Mouse (Mus musculus) midbrain, embryonic 11.5 days (tissue): ENCODE data around the gene Tectb. TPM values are rescaled to one million over a fixed set of nuclear protein-coding genes. Genes with fewer than 3 reads are reported as not detected.

ENCODE experiments used
- ATAC-seq: fragments of 200-750 bp; cut with Nextera tagmentation; 2 replicates; pipeline ENCODE4 v1.8.0; 2017; ENCODE audit warnings: moderate TSS enrichment, moderate library complexity; ENCODE audit not compliant: low FRiP score
- DNase-seq: peaks from one replicate; pipeline ENCODE4 v3.0.0; 2015; ENCODE audit warnings: low spot score; ENCODE audit errors: missing footprints
- H3K27ac ChIP-seq: fragments of 300-500 bp; sonication (generic); 2 replicates; pipeline ENCODE4 v1.5.1; 2014; ENCODE audit warnings: low read depth, low read length
- H3K27me3 ChIP-seq: fragments of 300-500 bp; sonication (generic); 2 replicates; pipeline ENCODE4 v1.6.1; 2014; ENCODE audit warnings: mild to moderate bottlenecking, low read length, moderate library complexity, mixed read lengths; ENCODE audit not compliant: control insufficient read depth, insufficient read depth
- H3K36me3 ChIP-seq: fragments of 300-500 bp; sonication (generic); 2 replicates; pipeline ENCODE4 v1.6.1; 2014; ENCODE audit warnings: mild to moderate bottlenecking, low read length, moderate library complexity, mixed read lengths; ENCODE audit not compliant: control insufficient read depth, insufficient read depth
- H3K4me1 ChIP-seq: fragments of 300-500 bp; sonication (generic); 2 replicates; pipeline ENCODE4 v1.6.1; 2014; ENCODE audit warnings: low read length; ENCODE audit not compliant: control insufficient read depth, insufficient read depth
- H3K4me2 ChIP-seq: fragments of 300-500 bp; sonication (generic); 2 replicates; pipeline ENCODE4 v1.6.1; 2014; ENCODE audit warnings: mild to moderate bottlenecking, moderate library complexity
- H3K4me3 ChIP-seq: fragments of 300-500 bp; sonication (generic); 2 replicates; pipeline ENCODE4 v1.5.1; 2014; ENCODE audit warnings: low read depth, low read length
- H3K9ac ChIP-seq: fragments of 300-500 bp; sonication (generic); 2 replicates; pipeline ENCODE4 v1.6.1; 2014; ENCODE audit warnings: low read length
- H3K9me3 ChIP-seq: fragments of 300-500 bp; sonication (generic); 2 replicates; pipeline ENCODE4 v1.6.1; 2016; ENCODE audit warnings: low read length; ENCODE audit not compliant: control insufficient read depth
- WGBS: fragments of 180-500 bp; shearing (Covaris S2); extraction: QIAGEN DNeasy Blood & Tissue Kit; methylation state at CpG from one replicate; pipeline ENCODE4 v1.1.7; 2014; 5-methylcytosine and 5-hydroxymethylcytosine counted together
- microRNA-seq: library from miRNA; unstranded; fragments of <30 nt; microRNA quantifications from one replicate; pipeline ENCODE4, GENCODE M21; 2017
- polyA plus RNA-seq: library from polyadenylated mRNA; unstranded; fragments of >200 nt; fragmentation: Nextera tagmentation; extraction: Ambion mirVana; gene quantifications from 2 replicates; pipeline ENCODE4 v1.2.1, GENCODE M21; 2014

Gene Tectb
- polyA plus RNA-seq, 1 experiment from 2014 or later = 0.05 TPM

GRCm38 (mm10) chr19:55241186-55241645 lies 60.7 kb downstream of the Tectb start, which contains the start of gene Gucy2g:
TSS of gene Gucy2g (minus strand) at chr19:55241236.
- WGBS = 79% methylated on average over 6 of the region's 6 CpGs

DNA sequence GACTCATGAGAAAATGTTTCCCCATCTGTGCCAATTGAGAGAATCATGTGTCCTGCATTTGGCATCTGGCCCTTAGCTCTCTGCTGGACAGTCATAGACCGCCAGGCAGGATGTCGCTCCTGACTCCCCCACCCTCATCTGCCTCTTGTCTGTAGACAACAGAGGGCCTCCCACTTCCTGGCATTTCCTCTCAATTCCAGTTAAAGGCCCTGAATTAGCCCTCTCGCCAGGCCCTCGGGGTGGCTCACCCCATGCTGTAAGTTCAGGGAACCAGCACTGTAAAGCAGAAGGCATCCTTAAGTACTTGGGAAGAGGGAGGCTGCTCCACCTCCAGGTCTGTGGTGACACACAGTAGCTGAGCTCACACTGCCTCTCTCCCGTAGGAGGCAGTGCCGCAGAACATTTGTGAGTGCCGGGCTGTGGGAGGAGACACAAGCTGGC lies 64.3 kb downstream of the Tectb start:
- H3K4me1 ChIP-seq = no peaks in the 10 kb centered on the region
- no peaks in the 10 kb centered on the region for H3K27me3 ChIP-seq
- no peaks in the 10 kb centered on the region for H3K36me3 ChIP-seq
- DNase-seq = no peak
- H3K9me3 ChIP-seq = no peaks in the 10 kb centered on the region
- no peak overlapping the region for H3K9ac ChIP-seq
- H3K27ac ChIP-seq = no peak overlapping the region
- H3K4me2 ChIP-seq = no peak overlapping the region
- no peak overlapping the region for H3K4me3 ChIP-seq
- 30% methylated on average over 7 of the region's 7 CpGs for WGBS
- no peak for ATAC-seq

More at GRCm38 (mm10) chr19:55241186-55241645, 60.7 kb downstream of the Tectb start, which contains the start of gene Gucy2g:
- ATAC-seq (no peak), DNase-seq (no peak)
- no peaks in the 10 kb centered on the region for H3K4me1 ChIP-seq
- H3K36me3 ChIP-seq = no peaks in the 10 kb centered on the region
- no peaks in the 10 kb centered on the region for H3K9me3 ChIP-seq
- H3K4me2 ChIP-seq = no peak within 1 kb of the TSS
- no peak within 1 kb of the TSS for H3K9ac ChIP-seq
- H3K4me3 ChIP-seq = no peak within 1 kb of the TSS
- H3K27me3 ChIP-seq = no peaks in the 10 kb centered on the region
- H3K27ac ChIP-seq = no peak within 1 kb of the TSS

Small RNA genes within 50 kb of the gene (microRNA-seq; reads per million reads assigned to microRNA genes)
- 4.0 reads per million, percentile 18 among the genes with 10 or more reads in this experiment for gene Mir6715

Other genes starting within 250 kb of the Tectb start
- gene Gpam, start 53.5 kb upstream of the Tectb start, polyA plus RNA-seq = 23.6 and 27.1 TPM in 2 replicates
- gene Gucy2g, start 60.5 kb downstream of the Tectb start, polyA plus RNA-seq = not detected in 2 replicates
- gene Acsl5, start 71.2 kb downstream of the Tectb start, polyA plus RNA-seq = 17.3 and 18.1 TPM in 2 replicates
- gene Zdhhc6, start 135.3 kb downstream of the Tectb start, polyA plus RNA-seq = 112 and 116 TPM in 2 replicates
- gene Vti1a, start 135.6 kb downstream of the Tectb start, polyA plus RNA-seq = 27.1 and 28.2 TPM in 2 replicates